Mouse (Mus musculus) liver, postnatal 0 days (tissue): ENCODE results near the gene Olfr701.

Experiments used
- CTCF ChIP-seq: sonication (generic); IDR thresholded peaks from 2 replicates; pipeline ENCODE4 v1.5.1; 2016; ENCODE audit warnings: antibody characterized with exemption, low read depth
- EP300 ChIP-seq: IDR thresholded peaks from 2 replicates; pipeline ENCODE4 v1.6.1; 2016; ENCODE audit warnings: antibody characterized with exemption, low read depth, mild to moderate bottlenecking

DNA sequence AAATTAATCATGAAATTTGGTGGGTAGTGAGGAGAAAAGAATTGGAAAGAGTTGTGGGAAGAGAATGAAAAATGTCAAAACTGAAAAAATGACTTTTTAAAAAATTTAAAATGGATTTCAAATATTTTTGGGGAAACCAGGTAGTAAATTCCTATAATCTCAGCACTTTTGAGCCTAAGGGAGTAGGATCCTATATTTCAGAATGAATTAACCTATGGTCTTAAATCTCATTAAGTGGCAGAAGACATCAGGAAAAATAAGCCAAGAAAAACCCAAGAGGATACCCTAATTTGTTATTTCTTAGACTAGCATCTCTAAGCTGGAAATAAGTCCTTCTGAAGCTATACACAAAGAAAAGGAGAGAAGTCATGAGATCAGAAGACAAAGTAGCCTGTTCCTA lies 49.0 kb downstream of the Olfr701 start, which contains the start of gene Olfr704:
- TF ChIP-seq CTCF (no peak), EP300 (no peak)
